Mouse (Mus musculus) liver, embryonic 15.5 days (tissue): ENCODE data around the gene Pmm2. TPM values are rescaled to one million over a fixed set of nuclear protein-coding genes. Genes with fewer than 3 reads are reported as not detected.
A peak's percentile ranks its signal among the peaks of the same experiment; 100 is the strongest.

ENCODE experiments used
- ATAC-seq: fragments of 200-750 bp; cut with Nextera tagmentation; 2 replicates; pipeline ENCODE4 v1.8.0; 2017; ENCODE audit warnings: moderate number of reproducible peaks, mild to moderate bottlenecking, moderate library complexity; ENCODE audit not compliant: insufficient read depth
- H3K27ac ChIP-seq: fragments of 300-500 bp; sonication (generic); replicated peaks from 2 replicates; pipeline ENCODE4 v1.5.1; 2015; ENCODE audit warnings: mild to moderate bottlenecking, inconsistent platforms
- H3K27me3 ChIP-seq: fragments of 300-500 bp; sonication (generic); 2 replicates; pipeline ENCODE4 v1.6.1; 2015; ENCODE audit warnings: mild to moderate bottlenecking, inconsistent platforms
- H3K36me3 ChIP-seq: fragments of 300-500 bp; sonication (generic); replicated peaks from 2 replicates; pipeline ENCODE4 v1.6.1; 2015; ENCODE audit warnings: moderate library complexity, mild to moderate bottlenecking, inconsistent platforms
- H3K4me1 ChIP-seq: fragments of 300-500 bp; sonication (generic); replicated peaks from 2 replicates; pipeline ENCODE4 v1.6.1; 2015; ENCODE audit warnings: inconsistent platforms
- H3K4me2 ChIP-seq: fragments of 300-500 bp; sonication (generic); 2 replicates; pipeline ENCODE4 v1.6.1; 2015; ENCODE audit warnings: moderate library complexity, mild to moderate bottlenecking, inconsistent platforms
- H3K4me3 ChIP-seq: fragments of 300-500 bp; sonication (generic); replicated peaks from 2 replicates; pipeline ENCODE4 v1.5.1; 2015; ENCODE audit warnings: mild to moderate bottlenecking, inconsistent platforms
- H3K9ac ChIP-seq: fragments of 300-500 bp; sonication (generic); 2 replicates; pipeline ENCODE4 v1.6.1; 2015; ENCODE audit warnings: moderate library complexity, mild to moderate bottlenecking, inconsistent platforms
- H3K9me3 ChIP-seq: fragments of 300-500 bp; sonication (generic); replicated peaks from 2 replicates; pipeline ENCODE4 v1.6.1; 2016; ENCODE audit warnings: inconsistent platforms
- WGBS: fragments of 180-500 bp; shearing (Covaris S2); methylation state at CpG from one replicate; pipeline ENCODE4 v1.1.7; 2015; ENCODE audit warnings: mixed read lengths; ENCODE audit not compliant: insufficient replicate concordance; 5-methylcytosine and 5-hydroxymethylcytosine counted together
- polyA plus RNA-seq: library from polyadenylated mRNA; unstranded; fragments of >200 nt; fragmentation: Nextera tagmentation; extraction: Ambion mirVana; gene quantifications from 2 replicates; pipeline ENCODE4 v1.2.1, GENCODE M21; 2015

The Pmm2 gene
- polyA plus RNA-seq, 1 experiment from 2014 or later: 30.4 TPM

DNA sequence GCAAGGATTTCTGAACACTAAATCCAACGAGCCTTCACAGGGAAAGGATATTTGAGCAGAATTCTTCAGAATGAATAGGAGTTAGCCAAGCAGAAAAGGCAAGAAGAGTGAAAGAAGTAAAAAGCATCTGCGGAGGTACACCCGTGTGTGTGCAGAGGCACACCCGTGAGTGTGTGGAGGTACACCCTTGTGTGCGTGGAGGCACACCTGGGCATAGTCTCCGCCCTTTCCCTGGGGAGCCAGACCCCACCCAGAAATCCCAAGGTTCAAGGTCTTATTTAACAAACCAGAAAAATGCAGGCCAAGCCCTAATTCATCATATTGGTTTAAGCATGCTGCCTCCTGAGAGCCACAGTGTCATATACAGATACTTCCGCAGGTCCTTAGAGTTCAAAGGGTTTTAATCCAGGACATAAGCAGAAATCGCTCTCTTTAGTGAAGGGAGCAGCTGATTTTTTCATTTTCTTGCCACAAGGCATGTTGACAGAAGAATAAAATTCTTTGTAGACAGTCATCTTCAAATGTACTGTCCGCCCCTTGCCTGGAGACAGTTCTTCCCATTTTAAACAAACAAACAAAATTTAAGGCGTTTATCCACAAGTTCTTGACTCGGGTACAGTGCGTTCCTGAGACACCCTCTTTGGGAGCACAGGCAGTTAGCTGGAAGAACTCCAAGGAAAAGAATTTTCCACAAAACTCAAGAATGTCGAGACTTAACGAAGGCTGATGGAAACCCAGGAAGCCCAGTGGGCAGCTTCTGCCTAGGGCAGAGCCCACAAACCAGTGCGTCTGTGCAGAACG lies 17.0 kb upstream of the Pmm2 start:
- Histone ChIP-seq H3K4me2 (no peak overlapping the region), H3K9ac (no peak overlapping the region), H3K9me3 (no peaks in the 10 kb centered on the region), H3K4me1 (no peaks in the 10 kb centered on the region; the same call in 1 of the 2 replicates), H3K27ac (no peak overlapping the region), H3K36me3 (peaks cover 3% of the 10 kb centered on the region; the same call in 1 of the 2 replicates), H3K4me3 (no peak overlapping the region), H3K27me3 (no peaks in the 10 kb centered on the region)
- ATAC-seq: no peak
- WGBS: 74% methylated on average over 16 of the region's 16 CpGs

DNA sequence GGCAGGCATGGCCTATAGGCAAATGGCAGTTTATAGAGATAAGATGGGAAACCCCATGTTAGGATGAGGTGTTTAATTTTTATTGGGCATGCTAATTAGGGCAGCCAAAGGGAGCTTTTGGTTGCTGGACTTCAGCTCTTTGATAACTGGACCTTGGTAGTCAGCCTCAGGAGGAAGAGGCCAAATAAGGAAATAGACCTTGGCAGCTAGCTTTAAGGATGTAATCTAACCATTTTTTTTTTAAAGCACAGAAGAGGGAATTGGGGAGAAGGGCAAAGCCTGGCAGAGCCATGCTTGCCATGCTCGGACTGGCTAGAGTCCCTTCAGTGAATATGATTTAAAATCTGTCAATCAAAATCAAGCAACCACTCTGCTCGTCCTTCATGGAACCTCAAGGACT lies 7.1 kb upstream of the Pmm2 start:
- H3K4me2 ChIP-seq: no peak overlapping the region
- H3K9me3 ChIP-seq: no peaks in the 10 kb centered on the region
- H3K36me3 ChIP-seq: peaks cover 34% of the 10 kb centered on the region
- no peak for ATAC-seq
- WGBS: 61% methylated on average over 2 of the region's 2 CpGs
- no peak overlapping the region for H3K4me3 ChIP-seq
- H3K9ac ChIP-seq: no peak overlapping the region
- H3K27me3 ChIP-seq: no peaks in the 10 kb centered on the region
- H3K4me1 ChIP-seq: peaks cover 3% of the 10 kb centered on the region
- H3K27ac ChIP-seq: no peak overlapping the region

DNA sequence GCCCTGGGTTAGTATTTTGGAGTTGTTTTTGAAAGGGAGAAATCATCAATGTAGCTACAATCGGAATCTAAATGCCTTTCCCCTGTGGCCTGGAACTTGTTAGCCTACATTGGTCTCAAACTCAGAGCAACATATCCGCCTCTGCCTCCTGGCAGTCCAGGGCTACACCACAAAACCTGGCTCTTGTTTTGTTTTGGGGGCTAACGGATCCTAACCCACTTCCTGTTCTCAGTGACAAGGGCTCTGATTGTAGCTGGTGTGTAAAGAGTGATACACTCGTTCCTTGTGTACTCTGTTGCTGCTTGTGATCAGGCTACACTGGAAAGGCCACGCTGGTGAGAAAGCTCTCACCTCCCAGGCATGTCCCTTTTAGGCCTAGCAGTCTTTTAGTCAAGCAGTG lies 6.0 kb upstream of the Pmm2 start:
- 45% methylated on average over 5 of the region's 5 CpGs for WGBS
- no peak overlapping the region for H3K4me3 ChIP-seq
- no peaks in the 10 kb centered on the region for H3K27me3 ChIP-seq
- H3K4me2 ChIP-seq: no peak overlapping the region
- ATAC-seq: no peak
- peaks cover 13% of the 10 kb centered on the region for H3K4me1 ChIP-seq
- H3K27ac ChIP-seq: 0 out of 2 replicates have a peak overlapping the region, but pooled peaks have one; percentile 15
- peaks cover 40% of the 10 kb centered on the region for H3K36me3 ChIP-seq
- no peaks in the 10 kb centered on the region for H3K9me3 ChIP-seq
- H3K9ac ChIP-seq: no peak overlapping the region

DNA sequence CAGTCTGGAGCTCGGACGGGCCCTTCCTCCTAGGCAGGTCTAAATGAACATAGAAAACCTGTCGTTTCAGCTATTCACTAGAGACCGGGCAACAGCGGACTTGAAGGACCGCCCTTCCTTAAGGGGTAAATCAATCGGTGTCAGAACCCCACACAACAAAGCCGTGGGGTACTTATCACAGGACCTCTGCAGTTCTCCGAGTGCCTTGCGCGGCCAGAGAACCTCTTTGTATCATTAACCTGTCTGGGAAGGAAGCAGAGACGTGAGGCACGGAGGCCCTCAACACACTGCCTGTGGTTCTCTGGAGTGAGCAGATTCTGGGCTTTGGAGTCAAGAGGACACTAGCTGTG lies 632 bp upstream of the Pmm2 start:
- Histone ChIP-seq H3K9ac (peak overlapping the region; percentile 86), H3K27me3 (no peaks in the 10 kb centered on the region), H3K4me3 (peak overlapping the region; percentile 76), H3K36me3 (peaks cover 48% of the 10 kb centered on the region), H3K4me2 (peak overlapping the region; percentile 87), H3K27ac (peak overlapping the region; percentile 95), H3K9me3 (no peaks in the 10 kb centered on the region), H3K4me1 (peaks cover 52% of the 10 kb centered on the region)
- WGBS: under 1% methylated on average over 13 of the region's 13 CpGs
- peak; percentile 27 for ATAC-seq

DNA sequence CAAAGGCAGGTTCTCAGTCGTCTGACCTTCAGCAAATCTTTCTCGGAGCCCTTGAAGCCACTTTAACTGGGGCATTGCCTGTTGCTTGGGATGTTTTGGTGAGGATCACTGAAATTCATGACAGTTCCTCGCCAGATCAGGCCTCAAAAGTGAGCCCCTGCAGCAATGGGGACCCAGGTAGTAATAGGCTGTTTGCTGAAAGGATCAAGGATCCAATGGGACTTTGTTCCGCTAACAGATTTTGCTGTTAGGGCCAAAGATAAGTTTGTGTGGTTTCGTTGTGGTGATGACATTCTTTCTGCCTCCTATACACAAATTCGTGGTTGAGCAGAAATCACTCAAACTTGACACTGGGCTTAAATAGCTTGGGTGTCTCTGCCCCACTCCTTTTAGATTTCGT lies 657 bp downstream of the Pmm2 start:
- Histone ChIP-seq H3K27me3 (no peaks in the 10 kb centered on the region), H3K4me3 (peak overlapping the region; percentile 76), H3K4me1 (peaks cover 52% of the 10 kb centered on the region), H3K36me3 (peaks cover 46% of the 10 kb centered on the region), H3K9me3 (no peaks in the 10 kb centered on the region), H3K9ac (peak overlapping the region; percentile 86), H3K4me2 (peak overlapping the region; percentile 87), H3K27ac (peak overlapping the region; percentile 95)
- no peak for ATAC-seq
- 14% methylated on average over 7 of the region's 7 CpGs for WGBS

DNA sequence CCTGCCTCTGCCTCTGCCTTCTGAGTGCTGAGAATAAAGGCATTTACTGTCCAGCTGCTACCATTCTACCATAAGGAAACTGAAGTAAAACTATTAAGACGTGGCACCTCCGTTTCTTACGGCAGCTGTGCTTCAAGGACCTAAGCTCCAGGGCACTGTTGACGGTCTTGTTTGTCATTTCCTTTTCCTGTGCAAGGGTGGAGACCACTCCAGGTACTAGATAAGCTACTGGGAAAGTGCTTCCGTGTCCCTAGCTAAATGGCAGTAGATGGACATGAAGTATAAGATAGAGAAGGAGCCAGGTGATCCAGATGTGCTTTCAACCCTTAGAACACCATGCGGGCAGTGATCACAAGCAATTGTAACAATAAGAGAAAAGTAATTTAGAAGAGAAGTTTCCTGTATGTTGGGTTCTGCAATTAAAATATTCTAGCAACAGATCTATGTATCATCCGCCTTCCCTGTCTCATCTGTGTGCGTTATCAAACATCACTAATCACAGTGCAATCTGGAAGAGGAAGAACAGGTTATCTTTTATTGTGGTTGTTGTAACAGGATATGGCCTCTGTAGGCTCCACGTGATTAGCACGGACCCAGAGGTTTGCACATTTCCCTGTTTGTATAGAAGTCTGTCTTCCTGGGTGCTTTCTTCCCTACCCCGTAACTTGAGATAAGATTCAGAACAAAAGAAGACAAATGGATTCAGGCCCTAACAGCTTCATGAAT lies 2.2 kb downstream of the Pmm2 start:
- peaks cover 53% of the 10 kb centered on the region for H3K36me3 ChIP-seq
- no peak for ATAC-seq
- H3K27ac ChIP-seq: peak overlapping the region; percentile 43
- H3K27me3 ChIP-seq: no peaks in the 10 kb centered on the region
- H3K9ac ChIP-seq: no peak overlapping the region; the same call in 1 of the 2 replicates
- no peaks in the 10 kb centered on the region for H3K9me3 ChIP-seq
- WGBS: 34% methylated on average over 11 of the region's 11 CpGs
- peaks cover 52% of the 10 kb centered on the region for H3K4me1 ChIP-seq
- H3K4me2 ChIP-seq: peak overlapping the region; percentile 87
- H3K4me3 ChIP-seq: peak overlapping the region; percentile 15; the same call in 1 of the 2 replicates

DNA sequence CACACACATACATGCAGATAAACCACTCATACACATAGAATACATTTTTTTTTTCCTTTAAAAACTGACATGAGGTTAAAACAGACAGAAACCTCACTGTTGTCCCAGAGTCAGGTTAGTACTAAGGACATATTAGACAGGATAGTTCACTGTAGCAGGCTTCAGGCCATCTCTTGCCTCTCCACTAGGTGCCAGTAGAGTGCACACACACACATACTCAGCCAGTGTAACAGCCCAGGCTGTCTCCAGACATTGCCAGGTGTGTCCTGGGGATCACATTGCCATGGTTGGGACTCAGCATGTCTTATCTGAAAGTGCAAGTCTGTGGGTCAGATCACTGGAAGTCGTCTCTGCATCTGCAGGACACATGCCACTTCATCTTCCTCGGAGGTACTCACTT lies 6.4 kb downstream of the Pmm2 start:
- ATAC-seq: peak; percentile 78
- Histone ChIP-seq H3K4me3 (no peak overlapping the region), H3K9ac (no peak overlapping the region), H3K36me3 (peaks cover 82% of the 10 kb centered on the region), H3K4me1 (peaks cover 26% of the 10 kb centered on the region), H3K27ac (no peak overlapping the region), H3K4me2 (no peak overlapping the region), H3K27me3 (no peaks in the 10 kb centered on the region), H3K9me3 (no peaks in the 10 kb centered on the region)
- 64% methylated on average over 2 of the region's 2 CpGs for WGBS

DNA sequence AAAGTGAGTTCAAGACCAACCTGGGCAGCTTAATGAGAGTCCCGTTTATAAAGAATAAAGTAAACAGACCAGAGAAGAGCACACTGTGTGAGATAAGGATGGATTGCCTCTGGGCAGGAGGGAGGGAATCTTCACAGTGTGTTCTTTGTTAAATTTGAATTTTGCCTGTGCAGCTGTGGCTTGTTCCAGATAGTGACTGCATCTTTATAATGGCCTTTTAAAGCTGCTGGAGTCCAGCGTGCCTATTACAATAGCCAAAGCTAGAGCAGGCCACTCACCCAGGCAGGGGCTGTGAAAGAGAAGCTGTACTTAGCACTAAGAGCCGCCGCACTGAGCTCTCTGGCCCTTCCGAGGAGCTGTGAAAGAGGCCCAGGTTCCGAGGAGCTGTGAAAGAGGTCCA lies 8.1 kb downstream of the Pmm2 start:
- Histone ChIP-seq H3K4me1 (peaks cover 9% of the 10 kb centered on the region; the same call in 1 of the 2 replicates), H3K4me3 (no peak overlapping the region), H3K9me3 (no peaks in the 10 kb centered on the region), H3K27ac (no peak overlapping the region), H3K27me3 (no peaks in the 10 kb centered on the region), H3K9ac (no peak overlapping the region), H3K4me2 (no peak overlapping the region), H3K36me3 (peaks cover 93% of the 10 kb centered on the region)
- WGBS: 82% methylated on average over 6 of the region's 6 CpGs
- no peak for ATAC-seq

DNA sequence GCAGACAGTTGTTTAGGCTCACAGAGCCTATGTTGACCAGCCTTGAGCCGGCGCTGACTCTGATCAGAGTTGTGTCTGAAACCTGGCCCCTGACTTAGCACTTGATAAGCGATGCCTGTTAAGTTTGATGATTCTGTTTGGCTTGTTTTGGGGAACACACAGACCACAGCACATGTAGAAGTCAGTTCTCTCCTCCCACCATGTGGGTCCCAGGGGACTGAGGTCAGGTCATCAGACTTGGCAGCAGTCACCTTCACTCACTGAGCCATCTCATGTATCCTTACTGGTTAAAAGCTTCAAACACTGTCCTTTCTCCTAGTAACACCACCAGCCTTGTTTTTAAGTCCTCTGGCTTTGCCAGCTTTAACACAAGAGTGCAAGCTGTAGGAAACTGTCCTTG lies 12.5 kb downstream of the Pmm2 start:
- no peaks in the 10 kb centered on the region for H3K9me3 ChIP-seq
- H3K27ac ChIP-seq: no peak overlapping the region
- no peak for ATAC-seq
- WGBS: 87% methylated on average over 3 of the region's 3 CpGs
- peaks cover 99% of the 10 kb centered on the region for H3K36me3 ChIP-seq
- H3K9ac ChIP-seq: no peak overlapping the region
- no peak overlapping the region for H3K4me3 ChIP-seq
- no peaks in the 10 kb centered on the region for H3K27me3 ChIP-seq
- H3K4me2 ChIP-seq: no peak overlapping the region
- peaks cover 6% of the 10 kb centered on the region for H3K4me1 ChIP-seq

DNA sequence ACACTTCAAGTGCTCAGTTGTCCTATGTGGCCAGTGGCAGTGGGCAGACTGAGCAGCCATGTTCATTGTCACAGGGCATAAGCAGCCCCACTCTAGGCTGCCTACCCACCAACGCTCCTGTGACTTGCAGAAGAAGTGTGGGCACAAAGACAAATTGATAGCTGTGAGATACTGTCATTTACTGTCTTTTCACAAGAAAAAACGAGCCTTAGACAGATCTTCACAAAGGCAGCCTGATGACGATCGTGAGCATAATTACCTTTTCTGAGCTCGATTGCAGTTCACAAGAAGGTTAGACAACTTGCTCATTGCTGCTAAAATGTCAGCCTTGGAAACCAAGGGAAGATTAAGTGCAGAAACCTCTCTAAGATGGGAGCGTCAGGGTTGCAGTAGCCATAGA lies 17.6 kb downstream of the Pmm2 start:
- Histone ChIP-seq H3K9ac (no peak overlapping the region), H3K4me3 (no peak overlapping the region), H3K4me1 (peaks cover 23% of the 10 kb centered on the region), H3K36me3 (peaks cover 98% of the 10 kb centered on the region), H3K4me2 (no peak overlapping the region), H3K27ac (no peak overlapping the region), H3K27me3 (no peaks in the 10 kb centered on the region), H3K9me3 (no peaks in the 10 kb centered on the region)
- ATAC-seq: no peak
- 67% methylated on average over 6 of the region's 6 CpGs for WGBS

DNA sequence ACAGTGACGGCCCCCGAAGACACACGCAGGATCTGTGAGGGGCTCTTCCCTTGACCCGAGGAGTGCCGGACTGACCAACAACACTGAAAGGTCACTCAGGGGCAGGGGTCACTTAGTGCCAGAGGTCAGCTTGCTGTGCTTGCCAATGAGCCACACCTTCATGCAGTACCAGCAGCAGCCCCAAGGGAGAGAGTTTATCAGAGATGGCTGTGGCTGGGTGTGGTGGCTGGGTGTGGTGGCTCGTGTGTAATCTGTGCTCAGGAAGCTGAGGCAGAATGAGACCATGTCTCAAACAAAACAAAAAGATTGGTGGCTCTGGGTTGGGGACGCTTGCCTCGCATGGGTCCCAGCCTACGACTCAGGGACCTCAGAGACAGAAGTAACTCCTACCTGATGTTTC lies 18.1 kb downstream of the Pmm2 start:
- Histone ChIP-seq H3K36me3 (peaks cover 98% of the 10 kb centered on the region), H3K9me3 (no peaks in the 10 kb centered on the region), H3K27ac (no peak overlapping the region), H3K27me3 (no peaks in the 10 kb centered on the region), H3K4me1 (peaks cover 23% of the 10 kb centered on the region), H3K4me2 (no peak overlapping the region), H3K4me3 (no peak overlapping the region), H3K9ac (no peak overlapping the region)
- ATAC-seq: peak; percentile 64; the same call in 1 of the 2 replicates
- WGBS: 57% methylated on average over 9 of the region's 9 CpGs
